Mouse (Mus musculus) thymus, postnatal 25 days (tissue): Measurements from ENCODE around the gene Mtmr10.

Experiments
- DNase-seq: peaks from one replicate; pipeline ENCODE4 v3.0.0; 2022

Gene Mtmr10

GRCm38 (mm10) chr7:64373830-64374562 lies 86.5 kb downstream of the Mtmr10 start, which contains the start of gene Fan1:
Fan1 (minus strand) TSS chr7:64374095.
- DNase-seq: peak; percentile 87
